Mouse (Mus musculus): ENCODE data around the gene Zfp185.

DNA sequence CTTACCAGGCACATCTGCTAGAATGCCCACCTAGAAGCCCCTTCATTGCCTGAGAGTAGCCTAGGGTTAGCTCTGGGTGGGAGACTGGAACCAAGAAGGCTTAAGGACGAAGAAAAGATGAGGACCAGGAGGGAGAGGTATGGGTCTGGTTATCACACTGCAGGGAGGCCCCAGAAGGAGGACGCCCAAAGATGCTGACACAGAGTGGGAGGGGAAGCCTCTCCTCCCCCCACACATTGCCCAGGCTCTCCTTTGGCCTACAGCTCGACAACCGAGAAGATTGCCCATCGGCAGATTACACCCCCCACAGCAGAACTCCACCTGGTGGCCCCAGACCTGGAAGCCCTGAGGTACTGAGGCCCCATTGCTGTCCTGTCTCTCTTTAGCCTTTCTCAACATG is 16.0 kb downstream of the Zfp185 start:
- TF ChIP-seq MYOD1 (IDR thresholded peaks at IDR 0.05; ENCODE audit: control insufficient read depth, insufficient read length, low read depth) = no peak
- no peak for TF ChIP-seq CTCF (IDR thresholded peaks at IDR 0.05; ENCODE audit: control insufficient read depth, insufficient read depth, insufficient read length)
- no peak for TF ChIP-seq MYOG (IDR thresholded peaks at IDR 0.05; ENCODE audit: control insufficient read depth, extremely low read depth, insufficient read length)
- no peak for TF ChIP-seq MAX (IDR thresholded peaks at IDR 0.05)
- no peak for TF ChIP-seq FOSL1 (IDR thresholded peaks at IDR 0.05; ENCODE audit: insufficient read depth, low read length, poor library complexity, severe bottlenecking)
- no peak for TF ChIP-seq USF1 (IDR thresholded peaks at IDR 0.05; ENCODE audit: low read depth)
